Mouse (Mus musculus) embryo, embryonic 10.5 days (tissue): Measurements from ENCODE around the gene Kif7.

Source experiments
- DNase-seq: peaks from one replicate; pipeline ENCODE4 v3.0.0-alpha.2; 2015; ENCODE audit warnings: low spot score

Gene Kif7

GRCm38 (mm10) chr7:79715187-79715981 lies at the start of gene Kif7:
Gene Kif7, minus strand, starts transcription at chr7:79715720.
- peak; percentile 90 for DNase-seq

- DNase-seq: no peak
These were observed 46.6 kb upstream of the Kif7 start for GRCm38 (mm10) chr7:79762106-79762505.

- DNase-seq: no peak
These were observed 45.8 kb upstream of the Kif7 start for GRCm38 (mm10) chr7:79761124-79761876.

- no peak for DNase-seq
These were observed 44.2 kb upstream of the Kif7 start for GRCm38 (mm10) chr7:79759766-79760165.

- DNase-seq: no peak
These were observed 42.7 kb upstream of the Kif7 start for GRCm38 (mm10) chr7:79758176-79758575.

- DNase-seq: no peak
These were observed 40.8 kb upstream of the Kif7 start for GRCm38 (mm10) chr7:79756334-79756733.

GRCm38 (mm10) chr7:79749511-79749910 lies 34.0 kb upstream of the Kif7 start:
- DNase-seq: no peak

GRCm38 (mm10) chr7:79747659-79748058 lies 32.1 kb upstream of the Kif7 start:
- DNase-seq: no peak

- DNase-seq: no peak
These were observed 29.1 kb upstream of the Kif7 start for GRCm38 (mm10) chr7:79744585-79744984.

GRCm38 (mm10) chr7:79744051-79744450 lies 28.5 kb upstream of the Kif7 start:
- no peak for DNase-seq

GRCm38 (mm10) chr7:79742659-79743536 lies 27.4 kb upstream of the Kif7 start, which contains the start of the genes Pex11a and Wdr93:
Gene Pex11a, minus strand, starts transcription at chr7:79743131.
Gene Wdr93, plus strand, starts transcription at chr7:79743163.
- peak; percentile 90 for DNase-seq

GRCm38 (mm10) chr7:79742277-79742658 lies 26.7 kb upstream of the Kif7 start:
- no peak for DNase-seq

- DNase-seq: no peak
These were observed 24.8 kb upstream of the Kif7 start for GRCm38 (mm10) chr7:79740279-79740678.

GRCm38 (mm10) chr7:79738913-79739312 lies 23.4 kb upstream of the Kif7 start:
- no peak for DNase-seq

- no peak for DNase-seq
These were observed 21.0 kb upstream of the Kif7 start for GRCm38 (mm10) chr7:79736511-79736910.

GRCm38 (mm10) chr7:79734563-79734962 lies 19.0 kb upstream of the Kif7 start:
- no peak for DNase-seq

- DNase-seq: no peak
These were observed 17.1 kb upstream of the Kif7 start, which contains the start of gene Plin1 for GRCm38 (mm10) chr7:79732622-79733021. Gene Plin1, minus strand, starts transcription at chr7:79732903.

GRCm38 (mm10) chr7:79731438-79731837 lies 15.9 kb upstream of the Kif7 start:
- DNase-seq: no peak

- peak; percentile 36 for DNase-seq
These were observed 14.3 kb upstream of the Kif7 start for GRCm38 (mm10) chr7:79729743-79730370.

- DNase-seq: peak; percentile 89
These were observed 13.6 kb upstream of the Kif7 start for GRCm38 (mm10) chr7:79729169-79729568.

- DNase-seq: peak; percentile 89
These were observed 12.7 kb upstream of the Kif7 start for GRCm38 (mm10) chr7:79728219-79728618.

- DNase-seq: peak; percentile 81
These were observed 11.6 kb upstream of the Kif7 start for GRCm38 (mm10) chr7:79727091-79727490.
